Mouse (Mus musculus) testis, adult 2 months (tissue): ENCODE data around the gene Stim1. TPM values are rescaled to one million over a fixed set of nuclear protein-coding genes. Genes with fewer than 3 reads are reported as not detected.

Source experiments
- H3K27ac ChIP-seq: fragments of 200-500 bp; 2 replicates; pipeline ENCODE4 v1.5.1; 2012; ENCODE audit warnings: low read depth, low read length; ENCODE audit not compliant: control insufficient read depth, insufficient read depth
- H3K27me3 ChIP-seq: fragments of 200-500 bp; 2 replicates; pipeline ENCODE4 v1.6.1; 2012; ENCODE audit warnings: mild to moderate bottlenecking, low read length, moderate library complexity; ENCODE audit not compliant: control insufficient read depth, insufficient read depth
- H3K36me3 ChIP-seq: fragments of 200-500 bp; 2 replicates; pipeline ENCODE4 v1.6.1; 2012; ENCODE audit warnings: mild to moderate bottlenecking, low read length; ENCODE audit not compliant: control insufficient read depth, insufficient read depth
- H3K4me1 ChIP-seq: fragments of 200-500 bp; 2 replicates; pipeline ENCODE4 v1.6.1; 2012; ENCODE audit warnings: low read length; ENCODE audit not compliant: control insufficient read depth, insufficient read depth
- H3K4me3 ChIP-seq: fragments of 200-500 bp; 2 replicates; pipeline ENCODE4 v1.5.1; 2012; ENCODE audit warnings: low read depth, mild to moderate bottlenecking, low read length, moderate library complexity, mixed read lengths; ENCODE audit not compliant: control insufficient read depth
- CTCF ChIP-seq: fragments of 200-500 bp; IDR thresholded peaks from 2 replicates; pipeline ENCODE4 v1.5.1; 2012; ENCODE audit warnings: low read depth, mild to moderate bottlenecking, inconsistent platforms, low read length, moderate library complexity; ENCODE audit not compliant: control insufficient read depth, insufficient read depth, insufficient replicate concordance
- POLR2A ChIP-seq: fragments of 200-500 bp; IDR thresholded peaks from 2 replicates; pipeline ENCODE4 v1.6.1; 2012; ENCODE audit warnings: low read depth, mild to moderate bottlenecking, inconsistent platforms, low read length, moderate library complexity; ENCODE audit not compliant: control insufficient read depth
- polyA plus RNA-seq: library from polyadenylated mRNA; depleted of rRNA; stranded (reverse); fragments of >200 nt; gene quantifications from 2 replicates; pipeline ENCODE4 v1.2.3, GENCODE M21; 2012

The Stim1 gene
- polyA plus RNA-seq, 1 experiment: 127 TPM

DNA sequence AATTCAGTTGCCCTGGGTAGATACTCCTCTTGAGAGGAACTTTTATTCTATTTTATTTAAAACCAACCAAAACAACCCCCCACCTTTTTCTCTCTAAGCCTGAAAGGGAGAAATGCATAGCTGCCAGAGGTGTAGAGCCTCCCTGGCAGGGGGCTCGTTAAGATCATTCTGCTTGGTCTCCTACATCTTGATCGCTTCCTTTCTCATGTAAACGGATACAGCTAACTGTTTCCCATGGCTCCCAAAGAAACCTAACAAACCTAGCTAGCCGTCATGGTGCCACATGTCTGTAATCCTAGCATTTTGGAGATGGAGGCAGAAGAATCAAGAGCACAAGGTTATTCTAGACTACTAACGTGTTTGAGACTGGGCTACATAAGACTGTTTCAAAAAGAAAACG is 148.2 kb downstream of the Stim1 start:
- no peaks in the 10 kb centered on the region for H3K4me1 ChIP-seq
- H3K4me3 ChIP-seq: no peak overlapping the region
- H3K27ac ChIP-seq: no peak overlapping the region
- H3K27me3 ChIP-seq: no peaks in the 10 kb centered on the region
- no peak for TF ChIP-seq POLR2A
- no peak for TF ChIP-seq CTCF
- no peaks in the 10 kb centered on the region; the same call in 1 of the 2 replicates for H3K36me3 ChIP-seq

DNA sequence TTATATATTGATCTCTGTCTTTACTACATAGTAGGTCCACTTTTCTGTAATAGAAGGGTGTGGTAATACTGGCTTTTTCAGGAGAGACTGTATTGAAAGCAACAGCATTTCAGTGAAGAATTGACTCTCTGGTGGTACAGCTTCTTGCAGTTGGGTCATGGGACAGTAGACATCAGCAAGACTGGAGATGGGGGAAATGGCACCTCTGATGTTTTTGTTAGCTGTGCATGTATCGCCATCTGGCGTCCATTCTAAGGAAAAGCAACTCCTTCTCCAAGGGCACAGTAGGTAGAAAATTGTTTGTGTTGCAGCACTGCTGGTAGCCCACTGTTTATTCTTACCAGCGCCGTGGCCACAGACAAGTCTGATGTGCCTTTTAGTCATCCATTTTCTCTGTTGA is 149.8 kb downstream of the Stim1 start:
- TF ChIP-seq POLR2A: no peak
- no peak; the same call in 1 of the 2 replicates for TF ChIP-seq CTCF
- H3K27me3 ChIP-seq: no peaks in the 10 kb centered on the region
- no peaks in the 10 kb centered on the region for H3K4me1 ChIP-seq
- H3K36me3 ChIP-seq: no peaks in the 10 kb centered on the region
- H3K4me3 ChIP-seq: no peak overlapping the region
- H3K27ac ChIP-seq: no peak overlapping the region

DNA sequence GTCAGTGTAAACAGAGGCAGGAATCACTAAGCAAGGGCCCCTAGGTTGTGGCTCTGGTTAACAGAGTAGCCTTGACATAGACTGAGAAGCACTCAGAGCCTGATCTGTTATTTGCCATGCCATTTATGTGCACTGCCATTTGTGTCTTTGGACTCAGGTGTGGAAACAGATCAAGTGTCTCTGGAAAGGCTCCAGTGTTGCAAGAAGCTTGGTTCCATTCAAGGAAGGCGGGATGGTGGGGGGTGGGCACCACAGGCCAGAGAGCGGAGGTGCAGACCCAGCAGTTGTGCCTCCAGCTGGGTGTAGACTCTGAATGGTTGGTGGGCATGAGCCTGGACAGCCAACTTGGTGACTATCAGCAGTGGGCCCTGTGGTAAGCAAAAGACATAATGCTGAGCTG is 154.4 kb downstream of the Stim1 start:
- no peaks in the 10 kb centered on the region for H3K27me3 ChIP-seq
- TF ChIP-seq POLR2A (no peak), CTCF (no peak)
- no peaks in the 10 kb centered on the region for H3K4me1 ChIP-seq
- H3K36me3 ChIP-seq: peaks cover 2% of the 10 kb centered on the region
- no peak overlapping the region for H3K4me3 ChIP-seq
- H3K27ac ChIP-seq: no peak overlapping the region

DNA sequence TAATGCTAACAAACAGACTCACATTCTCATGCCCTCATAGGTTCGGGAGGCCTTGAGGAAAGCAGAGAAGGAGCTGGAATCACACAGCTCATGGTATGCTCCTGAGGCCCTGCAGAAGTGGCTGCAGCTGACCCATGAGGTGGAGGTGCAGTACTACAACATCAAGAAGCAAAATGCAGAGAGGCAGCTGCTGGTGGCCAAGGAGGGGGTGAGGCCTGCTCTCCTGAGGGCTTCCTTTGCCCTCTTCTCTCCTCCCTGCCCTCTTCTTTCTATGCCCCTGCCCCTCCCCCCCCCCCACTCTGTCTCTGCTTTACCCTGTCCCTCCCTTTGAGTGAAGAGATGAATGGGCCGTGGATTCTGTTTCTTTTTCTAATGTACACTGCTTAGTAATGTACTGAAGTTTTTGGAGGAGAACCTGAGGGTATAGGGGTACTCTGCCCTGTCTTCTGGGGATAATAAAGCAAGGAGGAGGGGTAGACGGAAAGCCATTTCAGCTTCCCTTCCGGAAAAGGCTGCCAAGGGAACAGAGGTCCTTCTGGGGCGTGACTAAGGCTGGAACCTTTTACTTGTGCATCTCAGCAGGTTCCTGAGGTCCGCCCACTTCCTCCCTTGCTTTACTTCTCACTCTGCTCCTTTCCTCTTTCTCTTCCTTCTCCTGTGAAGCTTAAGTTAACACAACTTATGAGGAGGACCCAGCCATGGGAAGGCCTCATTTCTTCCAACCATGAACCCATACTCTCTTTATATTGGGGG is 158.5 kb downstream of the Stim1 start:
- Histone ChIP-seq H3K27ac (no peak overlapping the region), H3K4me1 (no peaks in the 10 kb centered on the region), H3K36me3 (peaks cover 2% of the 10 kb centered on the region), H3K27me3 (no peaks in the 10 kb centered on the region), H3K4me3 (no peak overlapping the region)
- TF ChIP-seq POLR2A: no peak
- TF ChIP-seq CTCF: no peak

DNA sequence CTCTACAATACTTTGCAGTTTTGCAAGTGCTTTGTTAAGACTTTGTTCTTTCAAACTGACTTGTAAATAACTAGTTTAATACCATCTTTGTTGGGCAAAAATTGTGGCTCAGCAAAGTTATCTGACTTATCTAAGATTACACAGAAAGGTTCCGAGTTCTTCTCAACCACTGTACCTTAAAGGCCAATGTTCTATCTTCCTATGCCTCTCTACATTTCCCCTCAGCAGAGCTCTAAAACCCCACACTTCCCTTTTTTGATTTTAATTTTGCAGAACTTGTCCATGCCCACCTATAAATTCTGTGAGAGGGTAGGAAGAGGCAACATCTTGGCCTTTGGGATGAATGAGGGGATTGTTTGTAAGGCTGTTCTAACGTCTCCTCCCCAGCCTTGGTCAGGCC is 166.7 kb downstream of the Stim1 start:
- Histone ChIP-seq H3K27ac (no peak overlapping the region), H3K4me1 (no peaks in the 10 kb centered on the region), H3K27me3 (no peaks in the 10 kb centered on the region), H3K4me3 (no peak overlapping the region), H3K36me3 (no peaks in the 10 kb centered on the region; the same call in 1 of the 2 replicates)
- TF ChIP-seq POLR2A (no peak), CTCF (no peak)

DNA sequence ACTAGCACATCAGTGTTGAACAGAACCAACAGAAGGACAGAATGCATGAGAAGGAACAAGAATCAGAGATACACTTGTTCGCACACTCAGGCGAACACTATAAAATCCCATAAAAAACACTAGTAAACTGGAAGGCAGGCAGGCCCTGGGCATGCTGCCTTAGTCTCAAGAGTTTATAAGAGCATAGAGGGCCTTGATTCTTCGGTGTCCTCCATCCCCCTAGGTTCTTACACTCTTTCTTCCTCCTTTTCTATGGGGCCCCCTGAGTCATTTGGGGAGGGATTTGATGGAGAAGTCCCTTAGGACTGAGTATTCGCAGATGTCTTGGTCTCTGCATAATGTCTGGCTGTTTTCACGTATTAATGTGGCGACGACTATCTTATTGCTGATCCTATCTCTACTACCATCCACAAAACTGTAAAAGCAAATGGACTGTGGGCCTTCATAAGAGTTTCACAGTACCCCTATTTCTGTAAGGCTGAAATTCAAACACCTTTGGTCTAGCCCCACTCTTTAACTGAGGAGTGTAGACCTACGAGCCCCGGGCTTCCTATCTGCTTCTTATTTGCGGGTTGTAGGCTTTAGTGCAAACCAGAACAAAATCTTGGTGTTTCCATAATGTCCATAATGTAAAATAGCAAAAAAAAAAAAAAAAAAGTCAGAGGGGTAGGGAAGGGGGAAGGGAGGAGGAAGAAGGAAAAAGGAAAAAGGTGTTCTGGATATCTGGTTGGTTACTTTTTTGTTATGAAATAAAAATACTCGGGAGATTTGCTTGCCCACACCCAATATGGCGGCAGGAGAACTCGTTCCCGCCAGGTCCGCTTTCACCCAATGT is 173.4 kb downstream of the Stim1 start:
- no peak for TF ChIP-seq CTCF
- TF ChIP-seq POLR2A: no peak
- Histone ChIP-seq H3K36me3 (no peaks in the 10 kb centered on the region), H3K27me3 (no peaks in the 10 kb centered on the region), H3K4me3 (peak overlapping the region; percentile 92), H3K4me1 (peaks cover 2% of the 10 kb centered on the region; the same call in 1 of the 2 replicates), H3K27ac (peak overlapping the region; percentile 59)
